Comparison of ENCODE assay signal across 9 mouse cellular contexts in genomic region chr6:30572456-30573311, GRCm38 (mm10). TPM values are rescaled to one million over a fixed set of nuclear protein-coding genes. Genes with fewer than 3 reads are reported as not detected.
DNase-seq lines count a peak whose midpoint lies in the region; ATAC-seq and TF ChIP-seq lines count a peak whose summit lies in the region.
"Had no signal": no experiment of that assay in that cellular context is flagged by ENCODE, and none has a peak within 500 bp of the region (broad histone marks: within the 10 kb centered on the region; RNA-seq: fewer than 3 reads in every experiment).

No protein-coding gene starts in this region.

- no peak for TF ChIP-seq POLR2A in kidney, adult 2 months (IDR thresholded peaks at IDR 0.05; ENCODE audit: low read depth, low read length)

- no peak overlapping the region for H3K9ac ChIP-seq in embryonic facial prominence, embryonic 11.5 days (replicated peaks; ENCODE audit: low read length)
- H3K9ac ChIP-seq in forebrain, postnatal 0 days: peak overlapping the region; percentile 29; the same call in 1 of the 2 replicates
- no peak overlapping the region for H3K9ac ChIP-seq in hindbrain, embryonic 14.5 days
- H3K9ac ChIP-seq in limb, embryonic 13.5 days: no peak overlapping the region
- H3K9ac ChIP-seq in neural tube, embryonic 14.5 days (replicated peaks; ENCODE audit: low read depth, low read length): no peak overlapping the region

- no peaks in the 10 kb centered on the region for H3K36me3 ChIP-seq in embryonic facial prominence, embryonic 11.5 days (replicated peaks; ENCODE audit: control insufficient read depth, insufficient read depth, low read depth, low read length)
- no peaks in the 10 kb centered on the region for H3K36me3 ChIP-seq in forebrain, postnatal 0 days (ENCODE audit: insufficient read depth)
- H3K36me3 ChIP-seq in hindbrain, embryonic 14.5 days (replicated peaks; ENCODE audit: control insufficient read depth, insufficient read depth): no peaks in the 10 kb centered on the region
- no peaks in the 10 kb centered on the region for H3K36me3 ChIP-seq in limb, embryonic 13.5 days
- H3K36me3 ChIP-seq in neural tube, embryonic 14.5 days (ENCODE audit: control insufficient read depth, insufficient read depth, low read length): no peaks in the 10 kb centered on the region
- H3K36me3 ChIP-seq in kidney, adult 2 months (ENCODE audit: control insufficient read depth, insufficient read depth, low read length): no peaks in the 10 kb centered on the region

- no peaks in the 10 kb centered on the region for H3K4me1 ChIP-seq in embryonic facial prominence, embryonic 11.5 days (ENCODE audit: control insufficient read depth, insufficient read depth, low read length)
- H3K4me1 ChIP-seq in forebrain, postnatal 0 days (ENCODE audit: insufficient read depth): peaks cover 11% of the 10 kb centered on the region
- peaks cover 9% of the 10 kb centered on the region for H3K4me1 ChIP-seq in hindbrain, embryonic 14.5 days (replicated peaks; ENCODE audit: control insufficient read depth, insufficient read depth, low read length)
- H3K4me1 ChIP-seq in limb, embryonic 13.5 days: peaks cover 51% of the 10 kb centered on the region
- peaks cover 6% of the 10 kb centered on the region for H3K4me1 ChIP-seq in neural tube, embryonic 14.5 days (ENCODE audit: control insufficient read depth, insufficient read depth, low read length)
- H3K4me1 ChIP-seq in kidney, adult 2 months (ENCODE audit: control insufficient read depth, insufficient read depth, low read length): no peaks in the 10 kb centered on the region

- peak; percentile 57 for ATAC-seq in embryonic facial prominence, embryonic 11.5 days (replicated peaks; ENCODE audit: insufficient number of reproducible peaks, low FRiP score, low TSS enrichment, low read depth)
- peak; percentile 96 for ATAC-seq in forebrain, postnatal 0 days
- ATAC-seq in hindbrain, embryonic 14.5 days (ENCODE audit: low FRiP score): peak; percentile 93
- no peak for ATAC-seq in limb, embryonic 13.5 days (ENCODE audit: low FRiP score, low read depth)
- ATAC-seq in neural tube, embryonic 14.5 days (ENCODE audit: low read depth): peak; percentile 90

- TF ChIP-seq CTCF in forebrain, postnatal 0 days (IDR thresholded peaks at IDR 0.05; ENCODE audit: low read depth): no peak
- TF ChIP-seq CTCF in kidney, adult 2 months (conservative IDR thresholded peaks at IDR 0.05; ENCODE audit: insufficient read depth, insufficient read length, low read depth, low read length): no peak

- DNase-seq in embryonic facial prominence, embryonic 11.5 days (ENCODE audit: low spot score): peak; percentile 64
- peak; percentile 87 for DNase-seq in forebrain, postnatal 0 days
- DNase-seq in hindbrain, embryonic 14.5 days (ENCODE audit: low spot score): peak; percentile 78
- DNase-seq in spleen, postnatal 4 days (ENCODE audit: low spot score in 2 of 2): no peak
- DNase-seq in thymus, adult 18-20 months: no peak
- DNase-seq in kidney, adult 2 months: no peak

- no peaks in the 10 kb centered on the region for H3K9me3 ChIP-seq in embryonic facial prominence, embryonic 11.5 days (replicated peaks; ENCODE audit: control insufficient read depth, low read length)
- no peaks in the 10 kb centered on the region for H3K9me3 ChIP-seq in forebrain, postnatal 0 days (ENCODE audit: low read length)
- no peaks in the 10 kb centered on the region for H3K9me3 ChIP-seq in hindbrain, embryonic 14.5 days (ENCODE audit: control insufficient read depth, low read length)
- no peaks in the 10 kb centered on the region for H3K9me3 ChIP-seq in limb, embryonic 13.5 days
- no peaks in the 10 kb centered on the region for H3K9me3 ChIP-seq in neural tube, embryonic 14.5 days (ENCODE audit: control insufficient read depth, low read length)

- 0 out of 2 replicates have a peak overlapping the region, but pooled peaks have one; percentile 1 for H3K27ac ChIP-seq in embryonic facial prominence, embryonic 11.5 days (replicated peaks; ENCODE audit: low read depth, low read length)
- peak overlapping the region; percentile 71 for H3K27ac ChIP-seq in forebrain, postnatal 0 days (ENCODE audit: low read depth, low read length)
- peak overlapping the region; percentile 62 for H3K27ac ChIP-seq in hindbrain, embryonic 14.5 days
- H3K27ac ChIP-seq in limb, embryonic 13.5 days: peak overlapping the region; percentile 89
- H3K27ac ChIP-seq in neural tube, embryonic 14.5 days (ENCODE audit: low read depth, low read length): peak overlapping the region; percentile 57; the same call in 1 of the 2 replicates
- H3K27ac ChIP-seq in kidney, adult 2 months (ENCODE audit: insufficient read depth, low read depth, low read length): no peak overlapping the region
- H3K27ac ChIP-seq: macrophage had no signal

- 63% methylated on average over 20 of the region's 20 CpGs for WGBS in embryonic facial prominence, embryonic 11.5 days
- 13% methylated on average over 20 of the region's 20 CpGs for WGBS in forebrain, postnatal 0 days
- WGBS in hindbrain, embryonic 14.5 days: 20% methylated on average over 20 of the region's 20 CpGs
- WGBS in limb, embryonic 13.5 days: 72% methylated on average over 20 of the region's 20 CpGs
- WGBS in neural tube, embryonic 14.5 days: 25% methylated on average over 20 of the region's 20 CpGs
- WGBS in kidney, adult 2 months: 68% methylated on average over 20 of the region's 20 CpGs

- H3K4me2 ChIP-seq in embryonic facial prominence, embryonic 11.5 days (ENCODE audit: low read depth, low read length): no peak overlapping the region
- H3K4me2 ChIP-seq in forebrain, postnatal 0 days (ENCODE audit: low read depth): peak overlapping the region; percentile 33; the same call in 1 of the 2 replicates
- peak overlapping the region; percentile 9; the same call in 1 of the 2 replicates for H3K4me2 ChIP-seq in hindbrain, embryonic 14.5 days (replicated peaks)
- H3K4me2 ChIP-seq in limb, embryonic 13.5 days (replicated peaks): no peak overlapping the region
- peak overlapping the region; percentile 14; the same call in 1 of the 2 replicates for H3K4me2 ChIP-seq in neural tube, embryonic 14.5 days (ENCODE audit: low read depth, low read length)

- no peaks in the 10 kb centered on the region for H3K27me3 ChIP-seq in embryonic facial prominence, embryonic 11.5 days (ENCODE audit: control insufficient read depth, insufficient read depth, low read length)
- H3K27me3 ChIP-seq in forebrain, postnatal 0 days (ENCODE audit: insufficient read depth, low read length): no peaks in the 10 kb centered on the region
- no peaks in the 10 kb centered on the region for H3K27me3 ChIP-seq in hindbrain, embryonic 14.5 days (ENCODE audit: control insufficient read depth, insufficient read depth, low read length)
- no peaks in the 10 kb centered on the region for H3K27me3 ChIP-seq in limb, embryonic 13.5 days
- H3K27me3 ChIP-seq in neural tube, embryonic 14.5 days (ENCODE audit: control insufficient read depth, insufficient read depth, low read length): no peaks in the 10 kb centered on the region
- no peaks in the 10 kb centered on the region for H3K27me3 ChIP-seq in kidney, adult 2 months (replicated peaks; ENCODE audit: control insufficient read depth, insufficient read depth, low read length)

- H3K4me3 ChIP-seq in embryonic facial prominence, embryonic 11.5 days (ENCODE audit: low read depth, low read length): no peak overlapping the region
- H3K4me3 ChIP-seq in forebrain, postnatal 0 days (ENCODE audit: low read depth, low read length): no peak overlapping the region
- no peak overlapping the region for H3K4me3 ChIP-seq in hindbrain, embryonic 14.5 days (replicated peaks; ENCODE audit: low read length)
- H3K4me3 ChIP-seq in limb, embryonic 13.5 days: no peak overlapping the region
- H3K4me3 ChIP-seq in neural tube, embryonic 14.5 days (ENCODE audit: low read depth, low read length): no peak overlapping the region
- H3K4me3 ChIP-seq in kidney, adult 2 months (ENCODE audit: insufficient read depth, low read depth, low read length): no peak overlapping the region

RNA-seq across cellular contexts. Expression of gene Cpa4, which starts 4.5 kb away (rescaled TPM):
- 1.4 TPM in 2 replicates for polyA plus RNA-seq in embryonic facial prominence, embryonic 11.5 days (2014; fragmentation: Nextera tagmentation; extraction: Ambion mirVana)
- 0.23 and 0.38 TPM in 2 replicates for total RNA-seq in forebrain, postnatal 0 days (2014; rRNA removed)
- polyA plus RNA-seq in forebrain, postnatal 0 days (2015; fragmentation: Nextera tagmentation; extraction: Ambion mirVana): 0.58 and 0.88 TPM in 2 replicates
- 1.2 TPM in 2 replicates for polyA plus RNA-seq in hindbrain, embryonic 14.5 days (2014; fragmentation: Nextera tagmentation; extraction: Ambion mirVana)
- polyA plus RNA-seq in limb, embryonic 13.5 days (2015; fragmentation: Nextera tagmentation; extraction: Ambion mirVana): 2.3 and 2.7 TPM in 2 replicates
- polyA plus RNA-seq in neural tube, embryonic 14.5 days (2014; fragmentation: Nextera tagmentation; extraction: Ambion mirVana): 0.71 and 0.90 TPM in 2 replicates
- not detected in 2 replicates for polyA plus RNA-seq in kidney, adult 2 months (2012; rRNA removed)
- polyA plus RNA-seq: macrophage had no signal

RNA-seq across cellular contexts. Expression of gene Cpa2, which starts 31.3 kb away (rescaled TPM):
- 9.1 and 10.5 TPM in 2 replicates for polyA plus RNA-seq in embryonic facial prominence, embryonic 11.5 days (2014; fragmentation: Nextera tagmentation; extraction: Ambion mirVana)
- 6.8 and 10.0 TPM in 2 replicates for total RNA-seq in forebrain, postnatal 0 days (2014; rRNA removed)
- 16.6 and 17.1 TPM in 2 replicates for polyA plus RNA-seq in forebrain, postnatal 0 days (2015; fragmentation: Nextera tagmentation; extraction: Ambion mirVana)
- polyA plus RNA-seq in hindbrain, embryonic 14.5 days (2014; fragmentation: Nextera tagmentation; extraction: Ambion mirVana): 7.1 and 8.4 TPM in 2 replicates
- 10.4 and 11.1 TPM in 2 replicates for polyA plus RNA-seq in limb, embryonic 13.5 days (2015; fragmentation: Nextera tagmentation; extraction: Ambion mirVana)
- polyA plus RNA-seq in neural tube, embryonic 14.5 days (2014; fragmentation: Nextera tagmentation; extraction: Ambion mirVana): 5.1 and 10.6 TPM in 2 replicates
- 0.14 TPM in 1 of 2 replicates, not detected in the other for polyA plus RNA-seq in kidney, adult 2 months (2012; rRNA removed)

RNA-seq across cellular contexts. Expression of gene Cpa5, which starts 38.1 kb away (rescaled TPM):
- 0.22 and 0.27 TPM in 2 replicates for polyA plus RNA-seq in embryonic facial prominence, embryonic 11.5 days (2014; fragmentation: Nextera tagmentation; extraction: Ambion mirVana)
- not detected in 2 replicates for total RNA-seq in forebrain, postnatal 0 days (2014; rRNA removed)
- 0.11 TPM in 1 of 2 replicates, not detected in the other for polyA plus RNA-seq in forebrain, postnatal 0 days (2015; fragmentation: Nextera tagmentation; extraction: Ambion mirVana)
- 0.16 and 0.17 TPM in 2 replicates for polyA plus RNA-seq in hindbrain, embryonic 14.5 days (2014; fragmentation: Nextera tagmentation; extraction: Ambion mirVana)
- 0.33 and 0.79 TPM in 2 replicates for polyA plus RNA-seq in limb, embryonic 13.5 days (2015; fragmentation: Nextera tagmentation; extraction: Ambion mirVana)
- polyA plus RNA-seq in neural tube, embryonic 14.5 days (2014; fragmentation: Nextera tagmentation; extraction: Ambion mirVana): not detected in 2 replicates
- not detected in 2 replicates for polyA plus RNA-seq in kidney, adult 2 months (2012; rRNA removed)
- polyA plus RNA-seq: macrophage had no signal

Comparison
In these comparisons a context has a peak if more than half of its experiments do, and no peak if none do; other contexts are left out.
1. DNase-seq: peak in embryonic facial prominence, embryonic 11.5 days (single experiment), forebrain, postnatal 0 days (single experiment) and hindbrain, embryonic 14.5 days (single experiment); none in spleen, postnatal 4 days (0 of 2), thymus, adult 18-20 months (0 of 2) and kidney, adult 2 months (single experiment).
2. H3K4me2 ChIP-seq: peak in forebrain, postnatal 0 days (single experiment), hindbrain, embryonic 14.5 days (single experiment) and neural tube, embryonic 14.5 days (single experiment); none in embryonic facial prominence, embryonic 11.5 days (single experiment) and limb, embryonic 13.5 days (single experiment).